Mouse (Mus musculus) hindbrain, embryonic 14.5 days (tissue): ENCODE measurements around the gene H2-Ab1. TPM values are rescaled to one million over a fixed set of nuclear protein-coding genes. Genes with fewer than 3 reads are reported as not detected.

Experiments used
- ATAC-seq: fragments of 200-750 bp; cut with Nextera tagmentation; 2 replicates; pipeline ENCODE4 v1.8.0; 2017; ENCODE audit warnings: moderate number of reproducible peaks, mild to moderate bottlenecking, moderate TSS enrichment, moderate library complexity; ENCODE audit not compliant: low FRiP score
- DNase-seq: peaks from one replicate; pipeline ENCODE4 v3.0.0-alpha.2; 2015; ENCODE audit warnings: low spot score
- H3K27ac ChIP-seq: fragments of 300-500 bp; sonication (generic); 2 replicates; pipeline ENCODE4 v1.5.1; 2014; ENCODE audit warnings: mild to moderate bottlenecking, moderate library complexity
- H3K27me3 ChIP-seq: fragments of 300-500 bp; sonication (generic); 2 replicates; pipeline ENCODE4 v1.6.1; 2014; ENCODE audit warnings: mild to moderate bottlenecking, low read length, mixed read lengths; ENCODE audit not compliant: control insufficient read depth, insufficient read depth
- H3K36me3 ChIP-seq: fragments of 300-500 bp; sonication (generic); replicated peaks from 2 replicates; pipeline ENCODE4 v1.6.1; 2014; ENCODE audit not compliant: control insufficient read depth, insufficient read depth
- H3K4me1 ChIP-seq: fragments of 300-500 bp; sonication (generic); replicated peaks from 2 replicates; pipeline ENCODE4 v1.6.1; 2014; ENCODE audit warnings: antibody characterized with exemption, low read length, mixed read lengths; ENCODE audit not compliant: control insufficient read depth, insufficient read depth
- H3K4me2 ChIP-seq: fragments of 300-500 bp; sonication (generic); replicated peaks from 2 replicates; pipeline ENCODE4 v1.6.1; 2014; ENCODE audit warnings: mild to moderate bottlenecking, moderate library complexity
- H3K4me3 ChIP-seq: fragments of 300-500 bp; sonication (generic); replicated peaks from 2 replicates; pipeline ENCODE4 v1.5.1; 2014; ENCODE audit warnings: mild to moderate bottlenecking, low read length
- H3K9ac ChIP-seq: fragments of 300-500 bp; sonication (generic); 2 replicates; pipeline ENCODE4 v1.6.1; 2014
- H3K9me3 ChIP-seq: fragments of 300-500 bp; sonication (generic); 2 replicates; pipeline ENCODE4 v1.6.1; 2016; ENCODE audit warnings: low read length; ENCODE audit not compliant: control insufficient read depth
- WGBS: fragments of 180-500 bp; shearing (Covaris S2); extraction: QIAGEN DNeasy Blood & Tissue Kit; methylation state at CpG from one replicate; pipeline ENCODE4 v1.1.7; 2014; 5-methylcytosine and 5-hydroxymethylcytosine counted together
- polyA plus RNA-seq: library from polyadenylated mRNA; unstranded; fragments of >200 nt; fragmentation: Nextera tagmentation; extraction: Ambion mirVana; gene quantifications from 2 replicates; pipeline ENCODE4 v1.2.1, GENCODE M21; 2014

H2-Ab1 gene
- polyA plus RNA-seq, 1 experiment from 2014 or later, result 1.8 TPM

GRCm38 (mm10) chr17:34316697-34317096, 59.2 kb downstream of the H2-Ab1 start:
- Histone ChIP-seq H3K4me2 (no peak overlapping the region), H3K9me3 (no peaks in the 10 kb centered on the region), H3K4me3 (no peak overlapping the region), H3K27me3 (no peaks in the 10 kb centered on the region), H3K4me1 (no peaks in the 10 kb centered on the region), H3K9ac (no peak overlapping the region), H3K36me3 (no peaks in the 10 kb centered on the region), H3K27ac (no peak overlapping the region)
- ATAC-seq, result no peak
- DNase-seq, result no peak
- 88% methylated on average over 2 of the region's 2 CpGs for WGBS

- Histone ChIP-seq H3K9me3 (no peaks in the 10 kb centered on the region), H3K4me3 (no peak overlapping the region), H3K36me3 (no peaks in the 10 kb centered on the region), H3K4me1 (no peaks in the 10 kb centered on the region), H3K27ac (no peak overlapping the region), H3K9ac (no peak overlapping the region), H3K4me2 (no peak overlapping the region), H3K27me3 (no peaks in the 10 kb centered on the region)
- DNase-seq (no peak), ATAC-seq (no peak)
- 41% methylated on average over 2 of the region's 2 CpGs for WGBS
Measured at GRCm38 (mm10) chr17:34317275-34317674, 59.8 kb downstream of the H2-Ab1 start.

Other genes with a start within 250 kb of the H2-Ab1 start
- gene Ring1, start 233.0 kb upstream of the H2-Ab1 start, polyA plus RNA-seq, result 6.3 and 7.8 TPM in 2 replicates
- gene H2-Ke6, start 229.6 kb upstream of the H2-Ab1 start, polyA plus RNA-seq, result 64.3 and 67.3 TPM in 2 replicates
- 87.1 and 97.0 TPM in 2 replicates for gene Slc39a7, start 226.0 kb upstream of the H2-Ab1 start, polyA plus RNA-seq
- gene Rxrb, start 225.9 kb upstream of the H2-Ab1 start, polyA plus RNA-seq, result 32.2 and 34.5 TPM in 2 replicates
- gene Col11a2, start 218.3 kb upstream of the H2-Ab1 start, polyA plus RNA-seq, result 2.7 and 3.4 TPM in 2 replicates
- gene H2-Oa, start 165.3 kb upstream of the H2-Ab1 start, polyA plus RNA-seq, result 0.29 TPM in 1 of 2 replicates, not detected in the other
- 19.2 and 20.2 TPM in 2 replicates for gene H2-DMa, start 138.1 kb upstream of the H2-Ab1 start, polyA plus RNA-seq
- 133 and 136 TPM in 2 replicates for gene Brd2, start 135.1 kb upstream of the H2-Ab1 start, polyA plus RNA-seq
- 0.16 TPM in 1 of 2 replicates, not detected in the other for gene H2-DMb2, start 114.4 kb upstream of the H2-Ab1 start, polyA plus RNA-seq
- 0.72 and 0.76 TPM in 2 replicates for gene H2-DMb1, start 104.6 kb upstream of the H2-Ab1 start, polyA plus RNA-seq
- 2.2 and 2.6 TPM in 2 replicates for gene Tap1, start 70.1 kb upstream of the H2-Ab1 start, polyA plus RNA-seq
- 0.95 and 1.2 TPM in 2 replicates for gene Psmb9, start 69.9 kb upstream of the H2-Ab1 start, polyA plus RNA-seq
- 3.6 and 3.8 TPM in 2 replicates for gene Psmb8, start 60.0 kb upstream of the H2-Ab1 start, polyA plus RNA-seq
- gene Tap2, start 54.2 kb upstream of the H2-Ab1 start, polyA plus RNA-seq, result 0.72 and 1.6 TPM in 2 replicates
- not detected in 2 replicates for gene H2-Ob, start 18.8 kb upstream of the H2-Ab1 start, polyA plus RNA-seq
- gene H2-Aa, start 30.1 kb downstream of the H2-Ab1 start, polyA plus RNA-seq, result 0.31 and 0.58 TPM in 2 replicates
- gene H2-Eb1, start 48.2 kb downstream of the H2-Ab1 start, polyA plus RNA-seq, result 3.9 and 4.2 TPM in 2 replicates
- 0.12 and 0.35 TPM in 2 replicates for gene H2-Eb2, start 68.0 kb downstream of the H2-Ab1 start, polyA plus RNA-seq
- 0.10 TPM in 1 of 2 replicates, not detected in the other for gene Btnl2, start 97.1 kb downstream of the H2-Ab1 start, polyA plus RNA-seq
- gene Btnl1, start 119.4 kb downstream of the H2-Ab1 start, polyA plus RNA-seq, result not detected in 2 replicates
- gene BC051142, start 141.1 kb downstream of the H2-Ab1 start, polyA plus RNA-seq, result 4.2 and 5.6 TPM in 2 replicates
- not detected in 2 replicates for gene Btnl4, start 219.6 kb downstream of the H2-Ab1 start, polyA plus RNA-seq